Comparison of ENCODE assay signal across 8 mouse cellular contexts in genomic region chr5:31199893-31200292, GRCm38 (mm10). TPM values are rescaled to one million over a fixed set of nuclear protein-coding genes. Genes with fewer than 3 reads are reported as not detected.
A peak's percentile ranks its signal among the peaks of the same experiment; 100 is the strongest.
DNase-seq lines count a peak whose midpoint lies in the region; ATAC-seq lines count a peak whose summit lies in the region.

No protein-coding gene starts in this region.

- peaks cover 18% of the 10 kb centered on the region for H3K4me1 ChIP-seq in heart, embryonic 12.5 days (replicated peaks)
- H3K4me1 ChIP-seq in hindbrain, embryonic 13.5 days (replicated peaks) = peaks cover 27% of the 10 kb centered on the region

- H3K9ac ChIP-seq in heart, embryonic 12.5 days = no peak overlapping the region
- no peak overlapping the region for H3K9ac ChIP-seq in hindbrain, embryonic 13.5 days

- no peaks in the 10 kb centered on the region for H3K27me3 ChIP-seq in heart, embryonic 12.5 days (replicated peaks)
- H3K27me3 ChIP-seq in hindbrain, embryonic 13.5 days = no peaks in the 10 kb centered on the region

- DNase-seq in heart, adult 9 months (ENCODE audit: low spot score in 2 of 2) = no peak
- DNase-seq in right cerebral cortex, postnatal 10 days (ENCODE audit: low spot score in 2 of 2) = peak; percentile 55 to 62
- DNase-seq in right cerebral cortex, adult 18-20 months = no peak
- peak; percentile 40 for DNase-seq in retina, postnatal 1 day
- DNase-seq in frontal cortex, postnatal 10 days (ENCODE audit: low spot score in 2 of 2) = no peak
- DNase-seq in embryo, embryonic 10.5 days (ENCODE audit: low spot score) = no peak

- H3K4me2 ChIP-seq in heart, embryonic 12.5 days = no peak overlapping the region
- no peak overlapping the region for H3K4me2 ChIP-seq in hindbrain, embryonic 13.5 days

- 83% methylated on average over 9 of the region's 9 CpGs for WGBS in heart, embryonic 12.5 days
- 91% methylated on average over 9 of the region's 9 CpGs for WGBS in hindbrain, embryonic 13.5 days

- 0 out of 2 replicates have a peak overlapping the region, but pooled peaks have one; percentile 2 for H3K4me3 ChIP-seq in heart, embryonic 12.5 days
- peak overlapping the region; percentile 62; the same call in 1 of the 2 replicates for H3K4me3 ChIP-seq in hindbrain, embryonic 13.5 days

- no peak overlapping the region for H3K27ac ChIP-seq in heart, embryonic 12.5 days (ENCODE audit: poor library complexity, severe bottlenecking)
- H3K27ac ChIP-seq in hindbrain, embryonic 13.5 days = no peak overlapping the region

- peaks cover 81% of the 10 kb centered on the region for H3K36me3 ChIP-seq in heart, embryonic 12.5 days
- H3K36me3 ChIP-seq in hindbrain, embryonic 13.5 days = peaks cover 83% of the 10 kb centered on the region

- peaks cover 5% of the 10 kb centered on the region for H3K9me3 ChIP-seq in heart, embryonic 12.5 days (replicated peaks)
- H3K9me3 ChIP-seq in hindbrain, embryonic 13.5 days = peaks cover 5% of the 10 kb centered on the region

- ATAC-seq in heart, embryonic 12.5 days (ENCODE audit: insufficient number of reproducible peaks, low FRiP score) = no peak
- no peak for ATAC-seq in hindbrain, embryonic 13.5 days (ENCODE audit: low FRiP score)

RNA-seq across cellular contexts. Expression of gene Zfp513, which starts 2.2 kb away (rescaled TPM):
- polyA plus RNA-seq in heart, embryonic 12.5 days (2016; fragmentation: Nextera tagmentation; extraction: Ambion mirVana) = 9.9 and 10.5 TPM in 2 replicates
- 13.8 and 15.7 TPM in 2 replicates for polyA plus RNA-seq in hindbrain, embryonic 13.5 days (2015; fragmentation: Nextera tagmentation; extraction: Ambion mirVana)

RNA-seq across cellular contexts. Expression of gene Eif2b4, which starts 6.7 kb away (rescaled TPM):
- polyA plus RNA-seq in heart, embryonic 12.5 days (2016; fragmentation: Nextera tagmentation; extraction: Ambion mirVana) = 52.3 and 60.5 TPM in 2 replicates
- 77.0 and 77.9 TPM in 2 replicates for polyA plus RNA-seq in hindbrain, embryonic 13.5 days (2015; fragmentation: Nextera tagmentation; extraction: Ambion mirVana)

RNA-seq across cellular contexts. Expression of gene Snx17, which starts 6.9 kb away (rescaled TPM):
- 112 and 116 TPM in 2 replicates for polyA plus RNA-seq in heart, embryonic 12.5 days (2016; fragmentation: Nextera tagmentation; extraction: Ambion mirVana)
- polyA plus RNA-seq in hindbrain, embryonic 13.5 days (2015; fragmentation: Nextera tagmentation; extraction: Ambion mirVana) = 126 TPM in 2 replicates

RNA-seq across cellular contexts. Expression of gene Gtf3c2, which starts 19.9 kb away (rescaled TPM):
- 58.8 and 63.7 TPM in 2 replicates for polyA plus RNA-seq in heart, embryonic 12.5 days (2016; fragmentation: Nextera tagmentation; extraction: Ambion mirVana)
- 67.5 and 72.2 TPM in 2 replicates for polyA plus RNA-seq in hindbrain, embryonic 13.5 days (2015; fragmentation: Nextera tagmentation; extraction: Ambion mirVana)

RNA-seq across cellular contexts. Expression of gene Gm29609, which starts 20.2 kb away (rescaled TPM):
- 1.0 and 1.3 TPM in 2 replicates for polyA plus RNA-seq in heart, embryonic 12.5 days (2016; fragmentation: Nextera tagmentation; extraction: Ambion mirVana)
- polyA plus RNA-seq in hindbrain, embryonic 13.5 days (2015; fragmentation: Nextera tagmentation; extraction: Ambion mirVana) = 0.78 and 1.8 TPM in 2 replicates

Comparison
In these comparisons a context has a peak if more than half of its experiments do, and no peak if none do; other contexts are left out.
1. DNase-seq: peak in right cerebral cortex, postnatal 10 days (2 of 2) and retina, postnatal 1 day (single experiment); none in heart, adult 9 months (0 of 2), right cerebral cortex, adult 18-20 months (single experiment), frontal cortex, postnatal 10 days (0 of 2) and embryo, embryonic 10.5 days (single experiment).